Mouse (Mus musculus) ovary, adult 18-20 months (tissue): Measurements from ENCODE around the gene Cdyl.

Experiments
- DNase-seq: peaks from one replicate; pipeline ENCODE4 v3.0.0; 2022; ENCODE audit warnings: low spot score, mixed read lengths

Gene Cdyl

GRCm38 (mm10) chr13:35760372-35760771 lies 100.7 kb downstream of the Cdyl start:
- no peak for DNase-seq

GRCm38 (mm10) chr13:35764559-35764958 lies 104.9 kb downstream of the Cdyl start:
- no peak for DNase-seq

- DNase-seq: no peak
These were observed 106.2 kb downstream of the Cdyl start for GRCm38 (mm10) chr13:35765817-35766216.

GRCm38 (mm10) chr13:35769673-35770072 lies 110.0 kb downstream of the Cdyl start:
- DNase-seq: no peak

GRCm38 (mm10) chr13:35770421-35770820 lies 110.8 kb downstream of the Cdyl start:
- DNase-seq: no peak

GRCm38 (mm10) chr13:35771968-35772382 lies 112.3 kb downstream of the Cdyl start:
- no peak for DNase-seq

GRCm38 (mm10) chr13:35773763-35774162 lies 114.1 kb downstream of the Cdyl start:
- DNase-seq: no peak

- no peak for DNase-seq
These were observed 116.5 kb downstream of the Cdyl start for GRCm38 (mm10) chr13:35776123-35776522.

- DNase-seq: no peak
These were observed 121.1 kb downstream of the Cdyl start for GRCm38 (mm10) chr13:35780714-35781113.

GRCm38 (mm10) chr13:35781755-35782154 lies 122.1 kb downstream of the Cdyl start:
- DNase-seq: no peak

- DNase-seq: no peak
These were observed 123.3 kb downstream of the Cdyl start for GRCm38 (mm10) chr13:35782949-35783348.

- no peak for DNase-seq
These were observed 123.9 kb downstream of the Cdyl start for GRCm38 (mm10) chr13:35783576-35783975.

- no peak for DNase-seq
These were observed 124.6 kb downstream of the Cdyl start for GRCm38 (mm10) chr13:35784281-35784680.

- DNase-seq: no peak
These were observed 125.8 kb downstream of the Cdyl start for GRCm38 (mm10) chr13:35785330-35785939.

- no peak for DNase-seq
These were observed 127.2 kb downstream of the Cdyl start for GRCm38 (mm10) chr13:35786726-35787399.

GRCm38 (mm10) chr13:35789577-35789976 lies 129.9 kb downstream of the Cdyl start:
- DNase-seq: no peak

GRCm38 (mm10) chr13:35790431-35790830 lies 130.8 kb downstream of the Cdyl start:
- DNase-seq: no peak

GRCm38 (mm10) chr13:35794309-35794708 lies 134.7 kb downstream of the Cdyl start:
- no peak for DNase-seq

- DNase-seq: no peak
These were observed 135.1 kb downstream of the Cdyl start for GRCm38 (mm10) chr13:35794774-35795173.

GRCm38 (mm10) chr13:35795887-35796286 lies 136.3 kb downstream of the Cdyl start:
- no peak for DNase-seq

GRCm38 (mm10) chr13:35796352-35796751 lies 136.7 kb downstream of the Cdyl start:
- DNase-seq: no peak

GRCm38 (mm10) chr13:35797811-35798522 lies 138.3 kb downstream of the Cdyl start:
- DNase-seq: no peak

- DNase-seq: no peak
These were observed 139.0 kb downstream of the Cdyl start for GRCm38 (mm10) chr13:35798645-35799044.
